Mouse (Mus musculus) liver, adult (tissue): ENCODE results near the gene Foxa1.

Source experiments
- GATA4 ChIP-seq: IDR thresholded peaks from 2 replicates; pipeline ENCODE4 v1.6.1; 2014; ENCODE audit warnings: mild to moderate bottlenecking, low read length; ENCODE audit not compliant: insufficient replicate concordance

The Foxa1 gene

GRCm38 (mm10) chr12:57544641-57545370 is 1.9 kb downstream of the Foxa1 start:
- no peak for TF ChIP-seq GATA4

- TF ChIP-seq GATA4, result no peak
Measured at GRCm38 (mm10) chr12:57543627-57543991, 3.1 kb downstream of the Foxa1 start.

GRCm38 (mm10) chr12:57542746-57543626 is 3.7 kb downstream of the Foxa1 start:
- TF ChIP-seq GATA4, result no peak

- TF ChIP-seq GATA4, result no peak
Measured at GRCm38 (mm10) chr12:57541931-57542745, 4.6 kb downstream of the Foxa1 start.

- TF ChIP-seq GATA4, result no peak
Measured at GRCm38 (mm10) chr12:57541118-57541517, 5.6 kb downstream of the Foxa1 start.

GRCm38 (mm10) chr12:57539551-57539985 is 7.1 kb downstream of the Foxa1 start:
- no peak for TF ChIP-seq GATA4

- TF ChIP-seq GATA4, result no peak
Measured at GRCm38 (mm10) chr12:57538588-57539550, 7.8 kb downstream of the Foxa1 start.

GRCm38 (mm10) chr12:57537791-57538587 is 8.7 kb downstream of the Foxa1 start:
- TF ChIP-seq GATA4, result no peak

- no peak for TF ChIP-seq GATA4
Measured at GRCm38 (mm10) chr12:57536909-57537670, 9.6 kb downstream of the Foxa1 start.

- TF ChIP-seq GATA4, result no peak
Measured at GRCm38 (mm10) chr12:57536056-57536908, 10.4 kb downstream of the Foxa1 start.

- TF ChIP-seq GATA4, result no peak
Measured at GRCm38 (mm10) chr12:57534879-57535611, 11.7 kb downstream of the Foxa1 start.

GRCm38 (mm10) chr12:57534517-57534878 is 12.2 kb downstream of the Foxa1 start:
- TF ChIP-seq GATA4, result no peak
